Mouse (Mus musculus): ENCODE results near the gene Fam131a.

- TF ChIP-seq MAFK (IDR thresholded peaks at IDR 0.05; ENCODE audit: insufficient read depth, low read depth, low read length) (no peak), HCFC1 (IDR thresholded peaks at IDR 0.05; ENCODE audit: borderline replicate concordance, insufficient read depth, low read length) (no peak), CHD2 (IDR thresholded peaks at IDR 0.05; ENCODE audit: low read depth, low read length) (no peak), ZC3H11A (IDR thresholded peaks at IDR 0.05; ENCODE audit: borderline replicate concordance, low read depth, low read length) (no peak), ZNF384 (IDR thresholded peaks at IDR 0.05; ENCODE audit: low read depth, low read length) (no peak)
These were observed 16.3 kb upstream of the Fam131a start for GRCm38 (mm10) chr16:20676702-20677101.
